Mouse (Mus musculus): Measurements from ENCODE around the gene Tex52.

Tex52 gene

GRCm38 (mm10) chr6:128375192-128375591, at the start of gene Tex52, which contains the start of gene Gm44596:
Gene Tex52, plus strand, starts transcription at chr6:128375456.
Gene Gm44596, plus strand, starts transcription at chr6:128375503.
- DNase-seq (ENCODE audit: low read depth, low spot score): no peak

GRCm38 (mm10) chr6:128334397-128335124, 40.7 kb upstream of the Tex52 start:
- peak; percentile 75 for DNase-seq (ENCODE audit: low read depth, low spot score)

- no peak for DNase-seq (ENCODE audit: low read depth, low spot score)
These were observed 37.8 kb upstream of the Tex52 start for GRCm38 (mm10) chr6:128337467-128337866.

- no peak for DNase-seq (ENCODE audit: low read depth, low spot score)
These were observed 36.4 kb upstream of the Tex52 start for GRCm38 (mm10) chr6:128338876-128339275.

GRCm38 (mm10) chr6:128341956-128342723, 33.1 kb upstream of the Tex52 start:
- no peak for DNase-seq (ENCODE audit: low read depth, low spot score)

- DNase-seq (ENCODE audit: low read depth, low spot score): no peak
These were observed 29.6 kb upstream of the Tex52 start for GRCm38 (mm10) chr6:128345623-128346022.

GRCm38 (mm10) chr6:128346782-128347181, 28.5 kb upstream of the Tex52 start:
- DNase-seq (ENCODE audit: low read depth, low spot score): no peak

- DNase-seq (ENCODE audit: low read depth, low spot score): no peak
These were observed 25.5 kb upstream of the Tex52 start for GRCm38 (mm10) chr6:128349711-128350110.

GRCm38 (mm10) chr6:128354140-128354539, 21.1 kb upstream of the Tex52 start:
- DNase-seq (ENCODE audit: low read depth, low spot score): no peak

GRCm38 (mm10) chr6:128355201-128355681, 20.0 kb upstream of the Tex52 start:
- no peak for DNase-seq (ENCODE audit: low read depth, low spot score)

GRCm38 (mm10) chr6:128355726-128356416, 19.4 kb upstream of the Tex52 start, which contains the start of gene Tulp3:
Gene Tulp3, minus strand, starts transcription at chr6:128355851.
- DNase-seq (ENCODE audit: low read depth, low spot score): peak; percentile 89

- peak; percentile 68 for DNase-seq (ENCODE audit: low read depth, low spot score)
These were observed 16.3 kb upstream of the Tex52 start for GRCm38 (mm10) chr6:128358999-128359398.

- DNase-seq (ENCODE audit: low read depth, low spot score): no peak
These were observed 13.4 kb upstream of the Tex52 start for GRCm38 (mm10) chr6:128361901-128362300.

- DNase-seq (ENCODE audit: low read depth, low spot score): peak; percentile 85
These were observed 12.8 kb upstream of the Tex52 start, which contains the start of the genes Rhno1 and Foxm1 for GRCm38 (mm10) chr6:128362381-128363006. Gene Rhno1, minus strand, starts transcription at chr6:128362911. Gene Foxm1, plus strand, starts transcription at chr6:128362967.

GRCm38 (mm10) chr6:128363007-128363825, 12.0 kb upstream of the Tex52 start:
- peak; percentile 23 for DNase-seq (ENCODE audit: low read depth, low spot score)

- no peak for DNase-seq (ENCODE audit: low read depth, low spot score)
These were observed 10.5 kb upstream of the Tex52 start for GRCm38 (mm10) chr6:128364721-128365120.

GRCm38 (mm10) chr6:128366466-128366865, 8.8 kb upstream of the Tex52 start:
- no peak for DNase-seq (ENCODE audit: low read depth, low spot score)

GRCm38 (mm10) chr6:128370040-128370439, 5.2 kb upstream of the Tex52 start:
- DNase-seq (ENCODE audit: low read depth, low spot score): no peak

GRCm38 (mm10) chr6:128376371-128377085, 1.3 kb downstream of the Tex52 start:
- DNase-seq (ENCODE audit: low read depth, low spot score): no peak

GRCm38 (mm10) chr6:128379636-128380035, 4.4 kb downstream of the Tex52 start:
- DNase-seq (ENCODE audit: low read depth, low spot score): no peak
